Mouse (Mus musculus) lung, embryonic 14.5 days (tissue): Measurements from ENCODE around the gene Fam229b. TPM values are rescaled to one million over a fixed set of nuclear protein-coding genes. Genes with fewer than 3 reads are reported as not detected.

ENCODE experiments used
- ATAC-seq: fragments of 200-750 bp; cut with Nextera tagmentation; 2 replicates; pipeline ENCODE4 v1.8.0; 2017; ENCODE audit warnings: mild to moderate bottlenecking, moderate TSS enrichment, moderate library complexity; ENCODE audit not compliant: insufficient read depth
- DNase-seq: peaks from one replicate; pipeline ENCODE4 v3.0.0-alpha.2; 2015
- H3K27ac ChIP-seq: fragments of 300-500 bp; sonication (generic); 2 replicates; pipeline ENCODE4 v1.5.1; 2014; ENCODE audit warnings: low read depth, mild to moderate bottlenecking, moderate library complexity
- H3K27me3 ChIP-seq: fragments of 300-500 bp; sonication (generic); 2 replicates; pipeline ENCODE4 v1.6.1; 2014; ENCODE audit warnings: low read length, control low read depth; ENCODE audit not compliant: insufficient read depth
- H3K36me3 ChIP-seq: fragments of 300-500 bp; sonication (generic); 2 replicates; pipeline ENCODE4 v1.6.1; 2014; ENCODE audit warnings: control low read depth; ENCODE audit not compliant: insufficient read depth
- H3K4me1 ChIP-seq: fragments of 300-500 bp; sonication (generic); 2 replicates; pipeline ENCODE4 v1.6.1; 2014; ENCODE audit warnings: antibody characterized with exemption, control low read depth; ENCODE audit not compliant: insufficient read depth
- H3K4me2 ChIP-seq: fragments of 300-500 bp; sonication (generic); 2 replicates; pipeline ENCODE4 v1.6.1; 2014; ENCODE audit warnings: mild to moderate bottlenecking
- H3K4me3 ChIP-seq: fragments of 300-500 bp; sonication (generic); 2 replicates; pipeline ENCODE4 v1.5.1; 2014; ENCODE audit warnings: low read depth, low read length
- H3K9ac ChIP-seq: fragments of 300-500 bp; sonication (generic); 2 replicates; pipeline ENCODE4 v1.6.1; 2014
- H3K9me3 ChIP-seq: fragments of 300-500 bp; sonication (generic); 2 replicates; pipeline ENCODE4 v1.6.1; 2016; ENCODE audit warnings: low read depth, low read length, control low read depth
- CTCF ChIP-seq: IDR thresholded peaks from 2 replicates; pipeline ENCODE4 v1.5.1; 2016; ENCODE audit warnings: antibody characterized with exemption, low read depth
- WGBS: fragments of 180-500 bp; shearing (Covaris S2); extraction: QIAGEN DNeasy Blood & Tissue Kit; methylation state at CpG from one replicate; pipeline ENCODE4 v1.1.7; 2014; 5-methylcytosine and 5-hydroxymethylcytosine counted together
- polyA plus RNA-seq: library from polyadenylated mRNA; unstranded; fragments of >200 nt; fragmentation: Nextera tagmentation; extraction: Ambion mirVana; gene quantifications from 2 replicates; pipeline ENCODE4 v1.2.1, GENCODE M21; 2014

Gene Fam229b
- polyA plus RNA-seq, 1 experiment from 2014 or later = 9.8 TPM

DNA sequence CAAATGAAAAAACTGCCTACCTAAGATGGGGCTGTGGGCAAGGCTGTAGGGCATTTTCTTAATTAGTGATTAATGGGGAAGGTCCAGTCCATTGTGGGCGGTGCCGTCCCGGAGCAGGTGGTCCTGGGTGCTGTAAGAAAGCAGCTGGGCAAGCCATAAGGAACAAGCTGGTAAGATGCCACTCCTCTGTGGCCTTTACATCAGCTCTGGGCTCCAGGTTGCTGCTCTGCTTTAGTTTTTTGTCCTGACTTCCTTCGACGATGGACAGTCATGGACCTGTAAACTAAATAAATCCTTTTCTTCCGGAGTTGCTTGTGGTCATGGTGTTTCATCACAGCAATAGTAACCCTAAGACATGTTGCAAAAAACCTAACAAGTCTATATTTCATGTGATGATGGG, 37.0 kb upstream of the Fam229b start:
- ATAC-seq (peak; percentile 6; the same call in 1 of the 2 replicates), DNase-seq (no peak)
- no peak for TF ChIP-seq CTCF
- Histone ChIP-seq H3K9me3 (no peaks in the 10 kb centered on the region), H3K27ac (no peak overlapping the region), H3K36me3 (no peaks in the 10 kb centered on the region), H3K4me2 (peak overlapping the region; percentile 71), H3K4me1 (peaks cover 21% of the 10 kb centered on the region), H3K27me3 (no peaks in the 10 kb centered on the region), H3K4me3 (no peak overlapping the region), H3K9ac (no peak overlapping the region)
- WGBS = 17% methylated on average over 6 of the region's 6 CpGs

DNA sequence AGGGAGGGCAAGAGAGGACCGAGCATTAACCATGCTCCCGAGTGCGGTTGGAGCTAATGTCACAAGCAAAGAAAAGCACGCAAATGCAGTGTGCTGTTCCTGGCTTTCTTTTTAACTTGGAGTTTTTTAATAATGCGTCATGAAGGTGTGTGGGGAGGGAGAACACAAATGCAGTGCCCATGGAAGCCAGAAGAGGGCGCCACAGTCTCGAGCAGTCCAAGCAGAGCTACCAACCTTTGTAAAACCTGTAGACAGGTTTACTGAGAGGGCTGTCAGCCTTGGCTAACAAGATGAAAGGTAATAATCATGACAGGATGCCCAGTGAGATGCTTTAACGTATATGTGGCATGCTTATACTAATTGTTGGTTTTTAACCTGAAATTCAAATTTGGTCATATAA, 36.5 kb upstream of the Fam229b start:
- peak; percentile 86 for TF ChIP-seq CTCF
- ATAC-seq = no peak
- Histone ChIP-seq H3K4me3 (no peak overlapping the region), H3K36me3 (no peaks in the 10 kb centered on the region), H3K9ac (no peak overlapping the region), H3K27me3 (no peaks in the 10 kb centered on the region), H3K4me1 (peaks cover 20% of the 10 kb centered on the region), H3K27ac (no peak overlapping the region), H3K9me3 (no peaks in the 10 kb centered on the region), H3K4me2 (no peak overlapping the region; the same call in 1 of the 2 replicates)
- peak; percentile 80 for DNase-seq
- WGBS = 10% methylated on average over 8 of the region's 8 CpGs

DNA sequence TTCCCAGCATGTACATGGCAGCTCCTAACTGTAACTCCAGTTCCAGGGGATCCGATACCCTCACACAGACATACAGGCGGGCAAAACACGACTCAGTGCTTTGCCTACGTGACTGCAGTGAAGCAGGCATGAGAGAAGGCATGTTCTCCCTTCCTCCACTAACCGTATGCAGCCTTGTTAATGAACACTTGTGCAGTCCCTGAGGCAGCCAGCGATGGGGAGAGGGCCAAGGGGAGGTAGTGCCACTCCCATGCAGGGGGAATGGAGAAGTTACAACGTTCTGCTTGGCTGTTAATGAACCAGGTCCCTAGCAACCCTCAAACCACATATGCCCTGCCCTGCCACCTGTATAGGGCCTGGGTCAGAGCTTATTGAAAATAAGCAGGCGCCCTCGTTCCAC, 35.9 kb upstream of the Fam229b start:
- ATAC-seq = no peak
- no peaks in the 10 kb centered on the region for H3K36me3 ChIP-seq
- H3K27me3 ChIP-seq = no peaks in the 10 kb centered on the region
- DNase-seq = no peak
- H3K9ac ChIP-seq = no peak overlapping the region
- no peak overlapping the region for H3K4me3 ChIP-seq
- H3K4me1 ChIP-seq = peaks cover 19% of the 10 kb centered on the region
- H3K27ac ChIP-seq = no peak overlapping the region
- no peaks in the 10 kb centered on the region for H3K9me3 ChIP-seq
- WGBS = 53% methylated on average over 9 of the region's 9 CpGs
- no peak for TF ChIP-seq CTCF
- no peak overlapping the region; the same call in 1 of the 2 replicates for H3K4me2 ChIP-seq

DNA sequence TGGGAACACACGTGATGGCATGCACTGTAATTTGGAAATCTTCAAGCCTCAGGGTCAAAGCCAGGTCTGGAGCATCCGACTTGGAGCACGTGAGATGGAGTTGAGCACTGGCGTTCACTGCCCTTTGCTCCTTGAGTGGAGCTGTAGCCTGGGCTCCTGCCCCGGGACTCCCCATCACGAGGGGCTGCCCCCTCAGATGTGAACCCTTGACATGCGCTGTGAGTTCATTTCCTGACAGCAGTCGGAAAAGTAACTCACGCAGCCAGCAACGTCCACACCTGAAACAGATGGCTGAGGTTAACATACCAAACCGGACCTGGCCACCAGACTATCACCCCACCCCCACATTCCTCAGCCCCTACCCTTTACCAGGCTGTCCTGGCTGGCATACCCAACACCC, 33.9 kb upstream of the Fam229b start:
- TF ChIP-seq CTCF = no peak
- no peaks in the 10 kb centered on the region for H3K27me3 ChIP-seq
- H3K27ac ChIP-seq = no peak overlapping the region

DNA sequence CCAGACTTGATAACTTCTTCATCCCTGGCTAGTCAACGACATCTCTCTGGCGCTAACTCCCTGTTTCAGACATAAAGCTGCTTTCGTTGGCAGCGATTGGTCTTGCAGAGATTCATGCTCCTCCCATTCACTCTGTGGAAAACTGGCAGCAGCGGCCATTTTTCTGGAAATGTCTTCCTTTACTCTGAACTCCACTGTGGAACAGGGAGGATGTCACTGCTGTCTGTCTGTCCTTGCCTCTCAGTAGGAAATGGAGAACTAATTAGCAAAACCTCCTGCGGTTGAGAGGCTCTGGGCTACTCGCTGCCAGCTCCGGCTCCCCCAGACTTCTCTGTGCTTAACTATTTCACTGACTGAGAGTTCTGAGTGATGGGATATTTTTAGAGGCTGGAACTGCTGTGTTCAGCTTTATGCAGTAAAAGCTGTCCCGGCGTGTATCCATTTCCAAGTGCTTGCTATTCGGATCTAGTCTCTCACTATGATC, 32.0 kb upstream of the Fam229b start:
- no peaks in the 10 kb centered on the region; the same call in 1 of the 2 replicates for H3K4me1 ChIP-seq
- H3K4me2 ChIP-seq = peak overlapping the region; percentile 47
- DNase-seq = peak; percentile 84
- no peak for TF ChIP-seq CTCF
- H3K27ac ChIP-seq = peak overlapping the region; percentile 76
- H3K36me3 ChIP-seq = no peaks in the 10 kb centered on the region
- H3K27me3 ChIP-seq = no peaks in the 10 kb centered on the region
- peak overlapping the region; percentile 21 for H3K4me3 ChIP-seq
- 18% methylated on average over 11 of the region's 11 CpGs for WGBS
- no peaks in the 10 kb centered on the region for H3K9me3 ChIP-seq
- ATAC-seq = peak; percentile 10; the same call in 1 of the 2 replicates
- peak overlapping the region; percentile 43; the same call in 1 of the 2 replicates for H3K9ac ChIP-seq

More for the DNA sequence above, 33.9 kb upstream of the Fam229b start:
- H3K4me1 ChIP-seq = peaks cover 8% of the 10 kb centered on the region
- no peak overlapping the region for H3K4me3 ChIP-seq
- no peak overlapping the region for H3K4me2 ChIP-seq
- ATAC-seq = no peak
- WGBS = 60% methylated on average over 11 of the region's 11 CpGs
- H3K9me3 ChIP-seq = no peaks in the 10 kb centered on the region
- no peaks in the 10 kb centered on the region for H3K36me3 ChIP-seq
- H3K9ac ChIP-seq = no peak overlapping the region
- DNase-seq = no peak

DNA sequence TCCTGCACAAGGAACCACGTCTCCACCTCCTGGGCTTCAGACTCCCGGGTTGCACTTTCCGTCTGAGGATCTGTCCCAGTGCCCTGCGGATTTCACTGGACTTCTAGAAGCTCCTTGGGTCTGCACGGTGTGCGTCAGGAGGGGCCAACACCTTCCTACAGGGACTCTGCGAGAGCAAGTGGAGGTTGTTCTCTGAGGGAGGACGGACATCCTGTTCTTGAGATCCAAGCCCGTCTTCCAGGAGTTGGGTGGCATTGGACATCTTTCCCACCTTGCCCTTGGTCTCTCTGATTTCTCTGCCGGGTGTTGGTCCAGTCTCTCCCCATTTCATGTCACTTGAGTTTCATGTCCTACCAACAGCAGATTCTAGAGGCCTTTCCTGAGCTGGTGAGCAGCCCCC, 30.0 kb upstream of the Fam229b start, which contains the start of gene Ccn6:
TSS of gene Ccn6 (minus strand) at position 101 of the 400 bp plus-strand sequence.
- Histone ChIP-seq H3K27ac (no peak within 1 kb of the TSS), H3K4me2 (peak within 1 kb of the TSS; percentile 52), H3K36me3 (no peaks in the 10 kb centered on the region), H3K4me1 (no peaks in the 10 kb centered on the region; the same call in 1 of the 2 replicates), H3K27me3 (no peaks in the 10 kb centered on the region), H3K4me3 (no peak within 1 kb of the TSS), H3K9me3 (no peaks in the 10 kb centered on the region), H3K9ac (no peak within 1 kb of the TSS)
- no peak for DNase-seq
- no peak for TF ChIP-seq CTCF
- ATAC-seq = no peak
- 79% methylated on average over 10 of the region's 10 CpGs for whole genome bisulfite sequencing

DNA sequence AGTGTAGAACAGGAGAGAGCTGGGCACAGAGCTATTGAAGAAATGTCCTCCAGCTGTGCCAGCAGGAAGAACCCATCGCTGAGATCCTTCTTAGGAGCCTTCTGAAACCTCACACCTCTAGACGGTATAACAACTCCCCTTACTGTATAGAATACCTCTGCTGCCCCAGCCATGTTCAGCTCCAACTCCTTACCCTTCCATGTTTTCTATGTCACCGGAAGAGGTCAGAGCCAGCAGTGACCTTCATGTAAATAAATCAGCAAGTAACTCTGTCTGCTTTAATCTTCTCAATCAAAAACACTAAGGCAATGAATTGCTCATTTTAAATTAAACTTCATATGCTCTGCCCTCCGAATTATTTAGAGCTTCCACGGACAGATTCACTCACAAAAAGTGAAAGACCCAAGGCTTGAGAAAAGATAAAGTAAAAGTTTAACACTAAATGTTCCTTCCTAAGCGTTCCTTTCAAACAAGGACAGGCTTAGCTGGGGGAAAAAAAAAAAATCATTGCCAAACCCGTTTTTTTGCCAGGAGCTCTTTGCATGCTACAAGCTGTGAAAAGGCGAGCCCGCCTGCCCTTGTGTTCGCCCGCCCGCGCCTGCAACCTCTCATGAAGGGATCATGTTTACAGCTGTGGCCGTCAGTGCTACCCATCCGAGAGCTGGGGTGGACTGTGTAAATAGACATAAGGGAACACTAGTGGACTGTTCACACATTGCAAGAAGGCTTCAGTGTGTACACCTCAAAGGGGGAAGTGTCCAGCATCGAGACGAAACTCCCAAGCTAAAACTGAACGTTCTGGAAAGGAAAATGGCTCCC, 29.2 kb upstream of the Fam229b start:
- WGBS = 17% methylated on average over 18 of the region's 18 CpGs
- no peaks in the 10 kb centered on the region; the same call in 1 of the 2 replicates for H3K4me1 ChIP-seq
- no peaks in the 10 kb centered on the region for H3K9me3 ChIP-seq
- H3K27ac ChIP-seq = no peak overlapping the region
- no peaks in the 10 kb centered on the region for H3K36me3 ChIP-seq
- DNase-seq (peak; percentile 65), ATAC-seq (peak; percentile 61; the same call in 1 of the 2 replicates)
- TF ChIP-seq CTCF = peak; percentile 21; the same call in 1 of the 2 replicates
- no peaks in the 10 kb centered on the region for H3K27me3 ChIP-seq
- peak overlapping the region; percentile 52 for H3K4me2 ChIP-seq
- no peak overlapping the region for H3K4me3 ChIP-seq
- H3K9ac ChIP-seq = no peak overlapping the region
